In the genomic region with DNA sequence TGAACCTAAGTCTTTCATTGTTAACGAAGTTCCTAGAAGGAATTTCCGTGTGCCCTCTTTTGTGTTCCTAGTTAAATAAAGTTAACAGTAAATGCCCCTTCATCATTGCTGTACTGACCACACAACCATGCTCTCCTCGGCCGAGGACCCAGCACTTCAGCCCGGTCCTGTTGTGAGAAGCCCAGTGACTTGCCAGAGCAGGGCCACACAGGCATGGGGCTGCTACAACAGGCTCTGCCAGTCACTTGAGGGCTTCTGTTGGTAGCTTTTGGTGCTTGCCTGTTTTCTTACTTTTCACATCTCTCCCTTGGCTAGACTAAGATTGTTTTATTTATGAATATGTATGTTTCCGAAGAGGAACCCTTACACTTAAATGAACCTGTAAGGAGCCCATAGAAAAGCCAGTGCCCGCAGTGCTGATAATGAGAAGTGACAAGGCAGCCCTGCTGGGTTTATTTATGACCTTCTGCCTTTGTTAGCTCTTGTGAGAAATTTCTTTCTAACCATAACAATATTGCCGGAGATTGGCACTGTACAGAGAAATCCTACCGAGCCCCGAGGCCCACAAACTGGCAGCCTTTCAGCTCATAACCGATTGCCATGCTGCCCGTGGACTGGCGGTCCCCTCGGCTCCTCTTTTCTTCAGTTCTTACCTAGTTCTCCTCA, we compare ENCODE assay signal across 8 mouse cellular contexts.
DNase-seq lines count a peak whose midpoint lies in the region; ATAC-seq lines count a peak whose summit lies in the region.

No protein-coding gene starts in this region.

- H3K4me1 ChIP-seq in embryonic facial prominence, embryonic 14.5 days (ENCODE audit: control insufficient read depth, insufficient read depth, low read length), result peaks cover 15% of the 10 kb centered on the region
- peaks cover 92% of the 10 kb centered on the region for H3K4me1 ChIP-seq in limb, embryonic 10.5 days
- H3K4me1 ChIP-seq in liver, embryonic 11.5 days (replicated peaks; ENCODE audit: control insufficient read depth, insufficient read depth, low read length), result peaks cover 26% of the 10 kb centered on the region

- H3K4me2 ChIP-seq in embryonic facial prominence, embryonic 14.5 days (ENCODE audit: low read depth, low read length), result no peak overlapping the region
- H3K4me2 ChIP-seq in liver, embryonic 11.5 days, result no peak overlapping the region

- H3K36me3 ChIP-seq in embryonic facial prominence, embryonic 14.5 days (ENCODE audit: control insufficient read depth, insufficient read depth, low read length), result no peaks in the 10 kb centered on the region
- H3K36me3 ChIP-seq in limb, embryonic 10.5 days, result no peaks in the 10 kb centered on the region
- H3K36me3 ChIP-seq in liver, embryonic 11.5 days (ENCODE audit: control insufficient read depth, insufficient read depth, low read length), result no peaks in the 10 kb centered on the region

- ATAC-seq in embryonic facial prominence, embryonic 14.5 days (ENCODE audit: low read depth), result no peak
- no peak for ATAC-seq in liver, embryonic 11.5 days (replicated peaks; ENCODE audit: low FRiP score)

- no peaks in the 10 kb centered on the region for H3K27me3 ChIP-seq in embryonic facial prominence, embryonic 14.5 days (replicated peaks; ENCODE audit: control insufficient read depth, insufficient read depth, low read length)
- H3K27me3 ChIP-seq in limb, embryonic 10.5 days (ENCODE audit: low read depth, poor library complexity, severe bottlenecking), result no peaks in the 10 kb centered on the region
- no peaks in the 10 kb centered on the region for H3K27me3 ChIP-seq in liver, embryonic 11.5 days (replicated peaks; ENCODE audit: control insufficient read depth, insufficient read depth, low read length)

- H3K27ac ChIP-seq in embryonic facial prominence, embryonic 14.5 days (replicated peaks; ENCODE audit: low read depth, low read length), result no peak overlapping the region
- H3K27ac ChIP-seq in limb, embryonic 10.5 days, result peak overlapping the region; percentile 67; the same call in 1 of the 2 replicates
- no peak overlapping the region for H3K27ac ChIP-seq in liver, embryonic 11.5 days (ENCODE audit: low read depth, low read length)

- no peak overlapping the region for H3K4me3 ChIP-seq in embryonic facial prominence, embryonic 14.5 days (ENCODE audit: low read depth, low read length)
- H3K4me3 ChIP-seq in limb, embryonic 10.5 days, result no peak overlapping the region
- no peak overlapping the region for H3K4me3 ChIP-seq in liver, embryonic 11.5 days (ENCODE audit: low read depth, low read length)

- peak; percentile 30 for DNase-seq in MN1 (ENCODE audit: low spot score)
- peak; percentile 85 for DNase-seq in Muller cell, postnatal 12 days (ENCODE audit: inconsistent ontology term)
- DNase-seq in embryonic facial prominence, embryonic 14.5 days (ENCODE audit: low spot score), result peak; percentile 32
- no peak for DNase-seq in limb, embryonic 10.5 days (ENCODE audit: low spot score)
- no peak for DNase-seq in gastrocnemius, postnatal 10 days
- no peak for DNase-seq in liver, embryonic 11.5 days (ENCODE audit: low spot score)
- DNase-seq in heart, adult 11 months, result no peak
- no peak for DNase-seq in B cell, adult 2 months

- no peaks in the 10 kb centered on the region for H3K9me3 ChIP-seq in embryonic facial prominence, embryonic 14.5 days (ENCODE audit: control insufficient read depth, low read length)
- no peaks in the 10 kb centered on the region for H3K9me3 ChIP-seq in limb, embryonic 10.5 days (replicated peaks)
- H3K9me3 ChIP-seq in liver, embryonic 11.5 days (ENCODE audit: control insufficient read depth, low read length), result no peaks in the 10 kb centered on the region

- WGBS in embryonic facial prominence, embryonic 14.5 days, result 70% methylated on average over 14 of the region's 14 CpGs
- WGBS in limb, embryonic 10.5 days, result 84% methylated on average over 14 of the region's 14 CpGs
- WGBS in liver, embryonic 11.5 days, result 84% methylated on average over 14 of the region's 14 CpGs

- no peak overlapping the region for H3K9ac ChIP-seq in embryonic facial prominence, embryonic 14.5 days (ENCODE audit: low read depth, low read length)
- no peak overlapping the region for H3K9ac ChIP-seq in liver, embryonic 11.5 days (ENCODE audit: low read depth, low read length)

Comparison
In these comparisons a context has a peak if more than half of its experiments do, and no peak if none do; other contexts are left out.
1. DNase-seq: peak in MN1 (single experiment), Muller cell, postnatal 12 days (single experiment) and embryonic facial prominence, embryonic 14.5 days (single experiment); none in limb, embryonic 10.5 days (single experiment), gastrocnemius, postnatal 10 days (single experiment), liver, embryonic 11.5 days (single experiment), heart, adult 11 months (single experiment) and B cell, adult 2 months (0 of 2).